Mouse (Mus musculus) heart, postnatal 0 days (tissue): ENCODE measurements at regions not wholly inside any gene's neighbourhood (a gene's known extent, or its start where the extent isn't known, plus 50 kb on each side); places are given as distances from the start of the nearest gene placed in this dataset.
"Not testable (repeated sequence)": the region's sequence is repeated elsewhere in the genome, so short reads cannot be mapped to it uniquely, and the experiment has no call there.

ENCODE experiments used
- CTCF ChIP-seq: IDR thresholded peaks from 2 replicates; pipeline ENCODE4 v1.5.1; 2016; ENCODE audit warnings: antibody characterized with exemption, control low read depth, low read depth
- EP300 ChIP-seq: IDR thresholded peaks from 2 replicates; pipeline ENCODE4 v1.6.1; 2016; ENCODE audit warnings: antibody characterized with exemption, low read depth

DNA sequence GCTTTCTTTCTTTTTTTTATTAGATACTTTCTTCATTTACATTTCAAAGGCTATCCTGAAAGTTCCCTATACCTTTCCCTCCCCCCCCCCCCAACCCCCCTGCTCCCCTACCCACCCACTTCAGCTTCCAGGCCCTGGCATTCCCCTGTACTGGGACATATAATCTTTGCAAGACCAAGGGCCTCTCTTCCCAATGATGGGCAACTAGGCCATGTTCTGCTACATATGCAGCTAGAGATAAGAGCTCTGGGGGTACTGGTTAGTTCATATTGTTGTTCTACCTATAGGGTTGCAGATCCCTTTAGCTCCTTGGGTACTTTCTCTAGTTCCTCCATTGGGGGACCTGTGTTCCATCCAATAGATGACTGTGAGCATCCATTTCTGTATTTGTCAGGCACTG, 55.6 kb upstream of the Slc1a3 start:
- not testable (repeated sequence) for TF ChIP-seq CTCF, EP300
